Mouse (Mus musculus): ENCODE data around the gene Afap1.
A peak's percentile ranks its signal among the peaks of the same experiment; 100 is the strongest.

Gene Afap1

DNA sequence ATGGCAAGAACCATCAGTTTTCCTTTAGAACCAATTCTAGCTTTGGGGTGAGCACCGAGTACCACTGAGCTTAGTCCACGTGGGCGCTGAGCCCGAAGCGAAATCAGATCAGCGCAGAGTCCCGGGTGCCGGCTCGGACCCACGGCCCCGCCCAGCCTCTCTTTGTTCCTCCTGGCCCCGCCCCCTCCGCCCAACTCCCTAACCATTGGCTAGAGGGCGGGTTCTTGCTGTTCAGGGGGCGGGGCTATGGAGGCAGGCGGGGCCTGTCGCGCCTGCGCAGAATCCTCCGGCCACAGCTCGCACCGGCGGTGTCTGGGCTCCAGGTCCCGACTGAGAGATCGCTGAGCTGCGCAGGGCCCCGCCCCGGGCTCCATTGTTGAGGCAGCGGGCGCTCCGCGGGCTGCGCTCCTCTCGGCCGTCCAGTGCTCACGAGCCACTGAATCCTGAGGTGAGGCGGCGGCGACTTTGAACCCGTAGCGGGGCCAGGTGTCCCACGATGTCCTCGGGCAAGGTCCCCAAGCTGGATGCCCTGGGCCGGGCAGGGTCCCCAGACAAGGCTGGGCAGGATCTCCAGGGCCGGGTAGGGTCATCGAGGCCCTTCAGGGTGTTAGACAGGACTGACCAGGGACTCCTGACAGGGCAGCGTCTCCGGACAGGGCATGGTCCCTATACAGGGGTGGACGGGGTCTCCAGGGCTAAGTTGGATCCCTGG is at the start of gene Afap1:
TSS of gene Afap1 (plus strand) at position 227 of the 712 bp plus-strand sequence.
- DNase-seq (ENCODE audit: low spot score) = peak; percentile 83

DNA sequence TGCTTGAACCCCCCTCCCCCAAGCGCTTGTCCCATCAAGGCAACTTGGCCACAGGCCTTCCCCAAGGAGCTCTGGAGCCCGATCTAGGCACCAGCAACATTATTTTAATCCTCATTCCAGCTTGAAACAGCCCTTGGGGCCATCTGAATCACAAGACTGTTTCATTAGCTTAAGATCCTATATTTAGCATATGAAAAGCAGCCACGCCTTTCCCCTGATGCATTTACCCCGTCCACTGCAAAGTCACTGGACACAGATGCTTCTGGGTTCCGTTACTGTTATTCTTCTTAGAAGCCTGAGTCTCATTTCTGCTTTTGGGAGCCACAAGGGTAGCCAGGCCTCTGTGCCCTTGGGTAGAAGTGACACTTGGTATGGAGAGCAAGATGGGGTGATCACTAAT is 41.6 kb upstream of the Afap1 start:
- DNase-seq (ENCODE audit: low spot score) = no peak

DNA sequence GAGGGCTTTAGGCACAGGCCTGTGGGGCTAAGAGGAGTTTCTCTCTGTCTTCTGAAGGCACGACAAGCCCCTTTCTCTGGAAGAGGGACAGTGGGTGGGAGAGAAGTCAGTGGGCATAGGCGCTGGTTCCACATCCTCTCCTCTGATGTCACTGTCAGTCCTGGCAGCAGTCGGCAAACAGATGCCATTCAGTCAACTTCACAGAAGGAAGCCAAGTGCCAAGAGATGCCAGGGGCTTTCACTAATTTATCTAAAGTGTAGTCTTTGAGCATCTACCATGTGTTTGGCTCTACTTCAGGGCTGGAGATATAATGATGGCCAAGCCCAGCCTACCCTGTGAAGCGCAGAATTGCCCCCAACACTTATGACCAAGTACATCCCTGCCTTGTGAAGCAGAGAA is 39.7 kb upstream of the Afap1 start:
- no peak for DNase-seq (ENCODE audit: low spot score)

DNA sequence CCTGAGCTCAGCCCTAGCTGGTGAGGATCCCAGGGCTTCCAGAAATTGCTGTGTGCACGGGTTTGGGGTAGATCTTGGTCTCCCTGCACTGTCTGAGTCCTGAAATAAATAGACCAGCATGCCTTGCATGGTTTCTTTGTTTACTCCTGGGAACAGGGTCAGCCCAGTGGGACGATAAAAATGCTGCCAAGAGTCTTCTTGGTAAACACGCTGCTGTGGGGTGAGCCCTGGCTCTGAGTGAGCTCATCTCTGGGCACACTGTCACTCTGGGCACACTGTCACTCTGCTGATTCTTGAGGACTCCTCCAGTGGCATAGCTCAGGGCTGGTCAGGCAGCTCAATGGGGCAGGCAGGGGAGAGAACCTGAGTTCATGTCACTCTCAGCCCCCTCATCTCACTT is 36.9 kb upstream of the Afap1 start:
- no peak for DNase-seq (ENCODE audit: low spot score)

DNA sequence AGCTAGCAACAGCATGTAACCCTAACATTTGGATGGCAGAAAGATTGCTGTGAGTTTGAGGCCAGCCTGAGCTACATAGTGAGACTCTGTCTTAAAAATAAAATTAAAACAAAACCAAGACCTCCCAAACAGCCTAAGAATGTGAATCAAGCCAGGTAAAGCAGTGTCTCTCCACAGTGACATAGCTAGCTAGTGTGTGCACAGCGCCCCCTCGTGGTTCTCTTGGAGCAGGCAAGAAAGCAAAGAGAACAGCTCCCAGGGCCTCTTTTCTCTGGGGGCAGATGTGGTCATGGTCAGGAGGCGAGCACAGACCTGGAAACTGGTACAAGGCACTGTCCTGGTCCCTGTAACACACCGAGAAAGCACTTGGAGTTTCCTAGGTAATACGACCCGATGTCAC is 35.0 kb upstream of the Afap1 start:
- no peak for DNase-seq (ENCODE audit: low spot score)

DNA sequence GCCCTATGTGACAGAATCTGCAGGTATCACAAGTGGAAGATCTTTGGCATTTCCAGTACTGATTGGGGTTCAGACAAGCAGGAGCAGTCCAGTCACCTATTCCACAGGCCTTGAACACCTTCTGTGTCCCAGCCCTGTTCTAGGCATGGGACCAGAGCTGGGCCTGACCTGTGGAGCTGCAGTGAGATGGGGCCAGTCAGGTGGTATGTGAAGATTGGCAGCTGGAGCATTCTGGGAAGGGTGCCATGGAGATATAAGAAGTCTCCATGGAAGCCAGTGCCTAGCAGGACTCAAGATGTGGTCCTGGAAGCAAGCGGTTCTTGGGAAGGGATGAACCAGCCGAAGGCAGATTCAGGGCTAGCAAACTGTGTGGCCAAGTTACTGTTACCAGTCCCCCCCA is 31.7 kb upstream of the Afap1 start:
- DNase-seq (ENCODE audit: low spot score) = no peak

DNA sequence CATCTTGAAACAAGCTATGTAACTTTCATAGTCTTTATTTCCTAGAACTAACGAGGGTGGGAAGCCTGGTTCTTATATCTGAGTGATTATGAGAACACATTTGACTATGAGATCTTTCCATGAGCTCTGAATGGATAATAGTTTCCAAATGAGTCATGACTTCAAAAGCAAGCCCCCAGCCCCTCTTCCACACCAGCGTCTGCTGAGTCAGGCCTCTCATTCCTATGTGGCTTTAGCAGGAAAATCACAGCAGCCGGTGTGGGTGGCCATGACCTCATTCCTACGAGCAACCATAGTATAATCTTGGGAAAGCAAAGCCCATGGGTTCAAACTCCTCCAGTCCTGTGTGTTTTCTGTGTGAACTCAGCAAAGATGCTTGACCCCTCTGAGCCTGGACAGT is 23.1 kb upstream of the Afap1 start:
- DNase-seq (ENCODE audit: low spot score) = no peak

DNA sequence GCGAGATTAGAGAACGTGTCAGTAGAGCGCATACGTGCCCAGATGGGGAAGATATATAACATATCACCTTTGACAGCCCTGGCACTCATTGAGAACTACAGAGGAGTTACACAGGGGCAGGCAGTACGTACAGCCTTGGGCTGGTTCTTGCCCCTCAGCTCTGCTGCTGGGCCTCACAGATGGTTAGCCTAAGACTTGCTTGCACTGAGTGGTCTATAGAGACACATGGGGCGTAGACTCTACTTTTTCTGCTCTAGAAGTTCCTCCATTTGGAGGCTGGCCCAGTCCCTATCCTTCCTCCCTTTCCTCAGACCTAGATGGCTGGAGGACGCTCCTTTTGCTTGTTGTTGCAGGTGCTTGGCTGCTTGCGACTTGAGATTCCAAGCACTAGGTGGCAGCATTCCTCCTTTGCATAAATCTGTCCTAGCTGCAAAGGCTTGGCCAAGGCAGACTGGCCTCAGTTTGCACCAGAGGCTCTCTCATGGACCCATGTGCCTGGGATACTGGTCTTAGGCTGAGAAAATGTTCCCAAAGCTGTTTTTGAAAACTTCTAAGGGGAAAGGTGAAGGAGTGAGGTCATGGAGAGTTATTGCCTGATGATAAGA is 22.6 kb upstream of the Afap1 start:
- no peak for DNase-seq (ENCODE audit: low spot score)

DNA sequence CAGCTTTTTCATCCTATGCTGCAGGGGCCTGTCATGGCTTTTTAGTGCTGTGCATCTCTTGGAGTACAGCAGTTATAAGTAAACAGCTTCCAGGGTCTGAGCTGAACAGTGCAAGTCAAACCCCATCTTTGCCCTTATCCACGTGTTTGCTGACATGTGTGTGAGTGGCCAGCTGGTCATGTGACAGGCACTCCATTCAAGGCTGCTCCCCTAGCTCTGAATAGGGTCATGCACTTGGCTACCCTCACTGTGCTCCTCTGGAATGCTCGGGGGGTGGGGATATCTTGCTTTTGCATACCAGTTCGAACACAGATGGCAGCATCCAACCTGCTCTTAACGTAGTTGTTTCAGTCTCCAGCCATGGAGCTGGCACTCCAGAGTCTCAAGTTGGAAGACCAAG is 19.7 kb upstream of the Afap1 start:
- DNase-seq (ENCODE audit: low spot score) = no peak

DNA sequence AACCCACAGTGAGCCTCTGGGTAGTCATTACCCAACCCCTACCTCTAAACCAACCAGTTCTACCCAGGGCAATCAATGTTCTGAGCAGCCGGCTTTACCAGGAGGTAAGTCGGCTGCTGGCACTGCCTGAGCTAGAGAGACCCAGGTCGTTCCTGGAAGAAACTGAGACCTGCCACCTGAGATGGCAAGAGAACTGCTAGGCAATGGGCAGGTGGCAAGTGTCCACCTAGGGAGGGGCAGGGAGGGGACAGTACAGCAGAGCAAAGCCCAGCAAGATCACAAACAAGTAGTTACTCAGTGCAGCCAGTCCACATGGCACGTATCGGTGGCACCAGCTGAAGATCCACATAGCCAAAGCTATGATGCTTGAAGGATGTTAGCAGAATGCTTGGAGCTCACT is 16.9 kb upstream of the Afap1 start:
- no peak for DNase-seq (ENCODE audit: low spot score)

DNA sequence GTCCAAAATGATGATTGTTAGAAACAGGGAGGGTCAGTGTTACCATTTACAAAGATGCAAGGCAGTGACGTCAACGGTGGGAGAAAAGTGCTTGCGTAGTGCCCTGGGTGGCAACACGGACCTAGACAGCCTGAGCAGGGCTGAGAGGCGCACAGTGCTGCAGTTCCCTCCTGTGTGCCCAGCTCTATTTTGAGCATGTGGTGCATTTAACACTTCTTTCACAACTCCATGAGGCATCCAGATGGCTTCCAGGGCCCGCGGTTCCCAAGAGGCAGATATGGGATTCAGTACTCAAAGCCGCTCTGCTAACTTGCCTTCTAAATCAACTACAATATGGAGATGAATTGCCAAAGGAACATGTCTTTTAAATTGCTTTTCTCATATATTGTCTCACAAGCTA is 13.9 kb upstream of the Afap1 start:
- no peak for DNase-seq (ENCODE audit: low spot score)

DNA sequence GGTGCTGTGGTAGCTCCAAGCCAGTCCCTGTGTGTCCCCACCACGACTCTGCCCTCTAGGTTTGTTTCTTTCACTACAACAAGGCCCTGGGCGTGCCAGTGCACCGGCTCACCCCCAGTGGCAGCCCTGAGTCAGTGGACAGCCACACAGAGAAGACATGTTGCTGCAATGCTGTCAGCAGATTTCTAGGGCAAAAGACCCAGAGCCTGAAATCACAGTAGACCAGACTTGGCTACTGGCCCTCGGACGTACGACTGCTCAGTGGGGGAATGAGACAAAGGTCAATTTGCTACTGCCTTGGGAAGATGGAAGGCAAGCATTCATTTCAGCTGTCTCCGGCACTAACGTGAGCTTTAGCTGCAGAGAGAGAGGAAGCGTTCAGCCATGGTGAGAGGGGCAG is 10.7 kb upstream of the Afap1 start:
- DNase-seq (ENCODE audit: low spot score) = no peak

DNA sequence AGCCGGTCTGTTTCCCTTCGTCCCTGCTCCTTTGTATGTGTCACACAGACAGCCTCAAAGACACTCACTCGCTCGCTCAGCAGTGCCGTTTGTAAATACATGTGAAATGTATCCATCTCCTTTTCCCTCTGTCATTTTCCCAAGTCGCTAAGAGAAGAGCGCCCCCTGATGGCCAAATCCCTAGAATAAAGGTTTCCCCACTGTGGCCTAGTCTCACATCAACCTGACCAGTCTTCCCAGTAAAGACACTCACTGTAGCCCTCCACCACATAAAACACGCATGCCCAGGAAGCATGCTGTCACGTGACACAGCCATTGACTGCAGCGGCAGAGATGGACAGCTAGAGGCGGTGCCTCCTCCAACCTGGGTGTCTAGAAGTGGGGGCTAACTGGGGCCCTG is 8.9 kb upstream of the Afap1 start:
- no peak for DNase-seq (ENCODE audit: low spot score)

DNA sequence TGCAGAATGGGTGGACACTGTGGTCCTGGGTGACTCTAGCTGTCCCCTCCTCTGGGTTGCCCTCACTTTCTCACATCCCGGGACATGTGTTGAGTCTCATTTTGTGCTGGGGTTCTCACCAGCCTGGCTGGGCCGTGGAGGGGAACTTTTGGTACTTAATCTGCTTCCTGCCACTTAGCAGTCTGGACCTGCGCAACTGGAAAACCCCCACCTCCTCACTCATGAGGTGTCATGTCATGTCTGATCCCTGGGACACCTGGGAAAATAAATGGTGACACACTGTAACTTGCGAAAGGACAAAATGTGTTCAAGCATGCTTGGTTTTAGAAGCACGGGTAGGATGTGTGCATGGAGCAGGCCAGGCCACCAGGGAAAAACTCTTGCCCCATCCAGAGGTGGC is 8.4 kb upstream of the Afap1 start:
- DNase-seq (ENCODE audit: low spot score) = no peak

DNA sequence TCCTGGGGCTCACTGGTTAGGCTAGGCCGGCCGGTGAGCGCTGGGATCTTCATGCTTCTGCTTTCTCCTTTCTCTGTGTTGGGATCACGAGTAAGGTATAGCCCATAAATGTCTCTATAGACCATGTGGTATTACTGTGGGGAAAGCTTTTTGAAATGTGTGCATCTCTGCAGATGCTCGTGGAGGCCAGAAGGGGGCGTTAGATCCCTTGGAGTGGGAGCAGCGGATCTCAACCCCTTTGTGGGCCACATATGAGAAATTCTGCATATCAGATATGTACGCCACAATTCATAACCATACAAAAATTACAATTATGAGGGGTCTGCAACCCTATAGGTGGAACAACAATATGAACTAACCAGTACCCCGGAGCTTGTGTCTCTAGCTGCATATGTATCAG is 4.2 kb upstream of the Afap1 start:
- DNase-seq (ENCODE audit: low spot score) = no peak

DNA sequence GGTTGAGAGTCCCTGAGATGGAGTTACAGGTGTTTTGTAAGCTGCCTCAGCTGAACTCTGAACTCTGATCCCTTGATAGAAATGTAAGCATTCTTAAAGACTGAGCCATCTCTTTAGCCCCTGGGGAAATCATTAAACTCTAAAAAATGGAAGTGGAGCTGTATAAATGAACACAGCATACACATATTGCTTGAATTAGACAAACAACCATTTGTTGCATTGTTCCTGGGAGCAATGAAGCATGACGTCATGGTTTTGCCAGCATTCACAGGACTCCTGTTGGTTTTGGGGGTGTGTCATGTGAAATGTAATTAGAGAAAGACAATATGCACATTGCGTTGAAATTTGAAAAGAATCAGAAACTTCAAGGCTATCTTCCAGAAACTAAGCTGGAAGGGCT is 3.5 kb upstream of the Afap1 start:
- DNase-seq (ENCODE audit: low spot score) = no peak

DNA sequence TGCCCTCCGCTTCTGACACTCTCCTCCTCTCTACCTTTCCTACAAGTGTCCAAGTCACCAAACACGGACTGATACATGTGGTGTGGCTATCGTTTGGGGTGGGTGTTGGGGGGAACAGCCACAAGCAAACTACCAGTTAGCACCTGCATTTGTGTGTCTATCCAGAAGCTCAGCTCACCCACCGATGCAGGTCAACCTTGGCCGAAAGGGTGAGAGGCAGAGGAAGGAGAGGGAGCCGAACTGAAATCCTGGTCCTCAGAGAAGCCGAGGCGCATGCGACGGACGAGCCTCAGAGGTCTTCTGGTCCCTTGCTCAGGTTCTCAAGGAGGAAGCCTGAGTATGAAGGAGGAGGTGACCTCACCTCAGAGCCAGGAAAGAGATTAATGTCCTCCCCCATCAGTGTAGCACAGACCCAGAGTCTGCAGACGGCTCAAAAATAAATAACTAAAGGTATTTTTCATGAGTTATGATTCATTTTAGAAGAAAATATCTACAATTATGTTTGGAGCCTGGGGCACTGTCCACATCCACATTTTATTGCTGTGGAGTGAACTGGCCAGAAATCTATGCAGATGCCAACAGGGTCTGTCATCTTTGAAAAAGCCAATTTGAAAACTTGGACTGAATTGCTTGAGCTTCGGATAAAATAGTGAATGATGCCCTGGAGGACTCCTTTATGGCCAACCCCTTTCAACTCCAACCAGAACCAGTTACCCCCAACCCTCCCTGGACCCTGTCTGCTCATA is 2.0 kb upstream of the Afap1 start:
- no peak for DNase-seq (ENCODE audit: low spot score)

DNA sequence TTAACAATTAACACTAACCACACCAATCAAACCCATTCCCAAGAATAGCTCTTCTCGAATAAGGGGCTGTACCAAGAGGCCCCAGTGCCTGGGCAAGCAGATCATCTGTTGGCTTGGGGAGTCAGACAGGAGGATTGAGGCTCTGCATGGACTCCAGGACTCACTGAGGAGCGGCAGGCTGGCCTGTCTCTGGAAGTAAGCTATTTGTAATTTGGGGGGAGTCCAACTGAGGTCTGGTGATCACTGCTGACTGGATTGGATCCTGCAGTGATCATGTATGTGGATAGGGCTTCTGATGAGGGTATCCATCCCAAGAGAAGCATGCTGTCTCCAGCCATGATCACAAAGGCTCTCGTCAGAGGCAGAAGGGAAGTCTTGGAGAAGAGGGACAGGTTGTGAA is 756 bp upstream of the Afap1 start:
- DNase-seq (ENCODE audit: low spot score) = no peak

DNA sequence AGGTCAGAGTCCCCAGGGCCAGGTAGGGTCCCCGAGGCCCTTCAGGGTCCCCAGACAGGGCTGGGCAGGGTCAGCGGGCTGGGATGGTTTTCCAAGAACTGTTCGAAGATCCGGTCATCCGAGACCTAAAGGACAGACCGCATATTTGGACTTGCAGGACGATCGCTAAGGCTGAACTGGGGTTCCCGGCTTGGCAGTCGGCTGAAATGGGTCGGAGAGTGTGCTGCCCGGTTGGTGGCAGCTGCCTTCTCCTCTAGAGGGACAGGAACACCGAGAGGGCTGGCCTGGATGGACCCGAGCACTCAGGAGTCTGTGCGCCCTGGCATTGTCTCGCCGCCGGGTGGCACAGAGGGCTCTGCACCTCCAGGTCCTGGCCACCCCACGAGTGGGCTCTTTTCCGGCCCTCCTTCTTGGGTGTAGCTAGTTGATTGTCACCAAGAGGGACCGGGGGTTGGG is 714 bp downstream of the Afap1 start:
- DNase-seq (ENCODE audit: low spot score) = peak; percentile 1

DNA sequence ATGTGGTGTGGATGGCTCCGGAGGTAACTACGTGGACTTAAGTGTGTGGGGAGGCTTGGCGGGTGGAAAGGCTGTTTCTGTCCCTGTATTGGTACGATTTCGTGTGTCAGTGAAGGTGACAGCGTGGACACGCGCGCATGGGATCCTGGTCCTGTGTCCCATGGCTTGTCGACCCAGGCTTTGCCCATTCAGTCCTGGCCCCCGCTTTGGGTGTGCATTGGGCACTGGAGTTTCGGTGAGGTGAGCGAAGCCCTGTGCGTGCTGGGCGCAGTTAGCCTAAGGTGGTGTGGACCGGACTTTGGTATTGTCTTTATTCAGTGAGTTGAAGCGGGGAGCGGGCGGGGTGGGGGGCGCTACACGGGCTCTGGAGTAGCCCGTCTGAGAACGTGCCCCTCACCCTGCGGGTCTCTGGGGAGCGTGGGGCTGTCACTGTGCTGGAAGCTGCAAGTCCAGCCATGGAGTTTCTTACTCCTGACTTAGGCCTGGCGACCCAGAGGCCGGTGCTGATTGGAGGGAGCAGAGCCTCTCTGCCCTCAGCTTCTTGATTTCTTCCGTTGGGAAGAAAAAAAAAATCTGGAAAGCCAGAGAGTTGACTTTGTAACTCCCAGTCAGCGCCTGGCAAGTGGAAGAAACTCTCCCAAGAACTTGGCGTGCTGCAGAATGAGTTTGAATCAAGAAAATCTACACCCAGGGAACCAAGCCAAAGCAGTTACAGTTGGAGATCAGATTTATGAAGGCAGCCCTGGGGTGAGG is 1.4 kb downstream of the Afap1 start:
- no peak for DNase-seq (ENCODE audit: low spot score)

DNA sequence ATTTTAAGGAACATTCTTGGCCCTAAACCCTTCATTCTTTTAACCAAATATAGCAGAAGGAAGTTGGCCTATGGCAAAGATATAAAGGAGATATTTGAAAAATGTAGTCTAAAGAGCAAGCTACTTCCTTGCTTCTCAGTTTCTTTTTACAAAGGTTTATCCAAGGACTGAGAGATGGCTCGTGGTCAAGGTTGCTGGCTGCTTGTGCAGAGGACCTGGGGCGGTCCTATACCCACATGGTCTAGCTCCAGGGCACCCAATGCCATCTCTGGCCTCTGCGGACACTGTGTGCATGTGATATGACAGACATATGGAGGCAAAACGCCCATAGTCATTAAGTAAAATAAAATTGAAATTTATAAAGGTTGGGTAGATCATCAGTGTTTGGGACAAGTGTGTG is 2.8 kb downstream of the Afap1 start:
- DNase-seq (ENCODE audit: low spot score) = no peak

DNA sequence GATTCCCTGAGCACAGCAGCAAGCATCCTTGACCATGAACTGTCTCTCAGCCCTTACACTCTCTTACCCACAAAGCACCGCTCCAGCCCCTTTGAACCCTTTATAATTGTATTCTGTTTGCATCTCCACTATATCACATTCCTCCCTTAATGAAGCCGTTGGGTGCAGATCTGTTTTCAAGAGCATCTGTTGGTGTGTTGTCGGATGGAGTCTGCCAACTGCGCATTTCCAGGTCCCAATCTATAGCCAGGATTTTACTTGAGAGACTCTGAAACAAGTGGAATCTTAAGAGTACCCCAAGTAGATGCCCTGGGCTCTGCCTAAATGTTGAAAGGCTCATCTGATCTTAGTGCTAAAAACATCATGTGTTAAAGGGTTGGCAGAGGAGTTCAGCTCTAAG is 3.4 kb downstream of the Afap1 start:
- no peak for DNase-seq (ENCODE audit: low spot score)

DNA sequence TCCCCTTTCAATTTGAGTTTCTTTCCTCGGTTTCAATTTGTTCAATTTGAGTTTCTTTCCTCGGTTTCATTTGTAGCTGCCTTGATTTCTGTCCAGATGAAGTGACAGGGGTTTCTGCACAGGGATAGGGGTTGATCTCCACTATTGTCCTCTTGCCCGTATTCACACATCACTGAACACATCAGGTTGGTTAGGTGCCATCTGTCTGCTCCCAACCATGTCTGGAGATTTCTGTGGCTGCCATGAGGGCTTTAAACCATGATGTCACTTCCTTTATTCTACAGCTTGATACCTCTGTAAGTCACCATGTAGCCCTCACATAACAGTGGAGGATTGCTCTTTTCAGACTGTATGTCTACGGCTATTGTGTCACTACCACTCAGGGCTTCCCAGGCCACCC is 4.0 kb downstream of the Afap1 start:
- no peak for DNase-seq (ENCODE audit: low spot score)
